Mouse (Mus musculus) lung, embryonic 16.5 days (tissue): ENCODE measurements around the gene Sfmbt1. TPM values are rescaled to one million over a fixed set of nuclear protein-coding genes. Genes with fewer than 3 reads are reported as not detected.
"Not testable (repeated sequence)": the region's sequence is repeated elsewhere in the genome, so short reads cannot be mapped to it uniquely, and the experiment has no call there.

Experiments
- ATAC-seq: fragments of 200-750 bp; cut with Nextera tagmentation; 2 replicates; pipeline ENCODE4 v1.8.0; 2017; ENCODE audit warnings: low read depth, mild to moderate bottlenecking, moderate library complexity
- H3K27ac ChIP-seq: fragments of 300-500 bp; sonication (generic); 2 replicates; pipeline ENCODE4 v1.5.1; 2014; ENCODE audit warnings: mild to moderate bottlenecking, control low read depth, low read length
- H3K27me3 ChIP-seq: fragments of 300-500 bp; sonication (generic); 2 replicates; pipeline ENCODE4 v1.6.1; 2014; ENCODE audit warnings: low read depth, low read length, mixed read lengths; ENCODE audit not compliant: control insufficient read depth, insufficient read depth
- H3K36me3 ChIP-seq: fragments of 300-500 bp; sonication (generic); 2 replicates; pipeline ENCODE4 v1.6.1; 2014; ENCODE audit warnings: low read length; ENCODE audit not compliant: control insufficient read depth, insufficient read depth
- H3K4me1 ChIP-seq: fragments of 300-500 bp; sonication (generic); replicated peaks from 2 replicates; pipeline ENCODE4 v1.6.1; 2014; ENCODE audit warnings: low read length, mixed read lengths; ENCODE audit not compliant: control insufficient read depth, insufficient read depth
- H3K4me2 ChIP-seq: fragments of 300-500 bp; sonication (generic); 2 replicates; pipeline ENCODE4 v1.6.1; 2014; ENCODE audit warnings: low read depth, low read length, control low read depth
- H3K4me3 ChIP-seq: fragments of 300-500 bp; sonication (generic); 2 replicates; pipeline ENCODE4 v1.5.1; 2014; ENCODE audit warnings: mild to moderate bottlenecking, low read length, control low read depth
- H3K9ac ChIP-seq: fragments of 300-500 bp; sonication (generic); 2 replicates; pipeline ENCODE4 v1.6.1; 2014; ENCODE audit warnings: low read length, control low read depth
- H3K9me3 ChIP-seq: fragments of 300-500 bp; sonication (generic); 2 replicates; pipeline ENCODE4 v1.6.1; 2016; ENCODE audit warnings: low read length; ENCODE audit not compliant: control insufficient read depth
- WGBS: fragments of 180-500 bp; shearing (Covaris S2); extraction: QIAGEN DNeasy Blood & Tissue Kit; methylation state at CpG from one replicate; pipeline ENCODE4 v1.1.7; 2014; 5-methylcytosine and 5-hydroxymethylcytosine counted together
- polyA plus RNA-seq: library from polyadenylated mRNA; unstranded; fragments of >200 nt; fragmentation: Nextera tagmentation; extraction: Ambion mirVana; gene quantifications from 2 replicates; pipeline ENCODE4 v1.2.1, GENCODE M21; 2015

The Sfmbt1 gene
- polyA plus RNA-seq, 1 experiment from 2014 or later: 10.6 TPM

DNA sequence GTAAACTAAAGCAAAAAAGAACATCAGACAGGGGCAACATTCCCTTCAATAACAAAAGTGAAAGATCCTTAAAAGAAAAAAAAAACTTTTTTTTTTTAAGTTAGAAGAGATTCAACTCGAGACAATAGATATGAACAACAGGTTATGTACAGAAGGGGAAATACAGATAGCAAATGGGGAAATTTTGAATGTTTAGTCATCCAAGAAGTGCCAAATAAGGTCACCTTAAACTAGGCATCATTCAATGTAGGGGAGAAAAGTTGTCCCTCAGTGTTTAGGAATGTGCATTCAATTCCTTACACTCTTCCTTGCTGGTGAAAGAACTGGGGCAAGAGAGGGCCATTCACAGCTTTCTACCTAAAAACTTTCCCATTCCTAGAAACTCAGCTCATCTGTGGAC, 880 bp upstream of the Sfmbt1 start:
- no peak overlapping the region for H3K4me3 ChIP-seq
- 0 out of 2 replicates have a peak, but pooled peaks cover 4% of the 10 kb centered on the region for H3K4me1 ChIP-seq
- H3K9ac ChIP-seq: no peak overlapping the region
- H3K36me3 ChIP-seq: no peaks in the 10 kb centered on the region
- peaks cover 10% of the 10 kb centered on the region for H3K27me3 ChIP-seq
- 81% methylated on average over 1 of the region's 1 CpGs for WGBS
- ATAC-seq: no peak
- H3K4me2 ChIP-seq: no peak overlapping the region
- no peaks in the 10 kb centered on the region for H3K9me3 ChIP-seq
- H3K27ac ChIP-seq: no peak overlapping the region

DNA sequence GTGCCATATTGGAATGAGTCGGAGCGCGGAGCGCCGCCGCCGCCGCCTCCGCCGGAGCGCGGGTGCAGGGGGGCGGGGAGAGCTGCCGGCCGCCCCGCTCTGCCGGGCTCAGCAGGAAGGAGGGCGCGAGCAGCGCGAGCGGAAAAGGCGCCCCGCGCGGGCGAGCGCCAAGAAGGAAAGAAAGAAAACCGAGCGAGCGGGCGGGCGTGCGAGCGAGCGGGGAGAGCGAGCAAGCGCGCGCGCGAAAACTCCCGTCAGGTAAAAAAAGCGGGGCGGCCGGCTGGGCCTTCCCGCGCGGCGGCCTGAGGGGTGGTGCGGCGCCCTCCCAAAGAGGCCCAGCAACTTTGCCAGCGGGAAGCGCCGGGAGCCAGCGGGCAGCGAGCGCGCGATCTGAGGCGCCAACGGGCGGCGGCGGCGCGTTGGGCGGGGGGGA, 985 bp downstream of the Sfmbt1 start:
- H3K27ac ChIP-seq: peak overlapping the region; percentile 84
- H3K4me1 ChIP-seq: 0 out of 2 replicates have a peak, but pooled peaks cover 4% of the 10 kb centered on the region
- peak; percentile 87 for ATAC-seq
- H3K36me3 ChIP-seq: no peaks in the 10 kb centered on the region
- WGBS: 0% methylated on average over 48 of the region's 68 CpGs
- H3K9ac ChIP-seq: peak overlapping the region; percentile 89
- peaks cover 10% of the 10 kb centered on the region for H3K27me3 ChIP-seq
- H3K9me3 ChIP-seq: no peaks in the 10 kb centered on the region
- peak overlapping the region; percentile 95 for H3K4me3 ChIP-seq
- H3K4me2 ChIP-seq: peak overlapping the region; percentile 96

DNA sequence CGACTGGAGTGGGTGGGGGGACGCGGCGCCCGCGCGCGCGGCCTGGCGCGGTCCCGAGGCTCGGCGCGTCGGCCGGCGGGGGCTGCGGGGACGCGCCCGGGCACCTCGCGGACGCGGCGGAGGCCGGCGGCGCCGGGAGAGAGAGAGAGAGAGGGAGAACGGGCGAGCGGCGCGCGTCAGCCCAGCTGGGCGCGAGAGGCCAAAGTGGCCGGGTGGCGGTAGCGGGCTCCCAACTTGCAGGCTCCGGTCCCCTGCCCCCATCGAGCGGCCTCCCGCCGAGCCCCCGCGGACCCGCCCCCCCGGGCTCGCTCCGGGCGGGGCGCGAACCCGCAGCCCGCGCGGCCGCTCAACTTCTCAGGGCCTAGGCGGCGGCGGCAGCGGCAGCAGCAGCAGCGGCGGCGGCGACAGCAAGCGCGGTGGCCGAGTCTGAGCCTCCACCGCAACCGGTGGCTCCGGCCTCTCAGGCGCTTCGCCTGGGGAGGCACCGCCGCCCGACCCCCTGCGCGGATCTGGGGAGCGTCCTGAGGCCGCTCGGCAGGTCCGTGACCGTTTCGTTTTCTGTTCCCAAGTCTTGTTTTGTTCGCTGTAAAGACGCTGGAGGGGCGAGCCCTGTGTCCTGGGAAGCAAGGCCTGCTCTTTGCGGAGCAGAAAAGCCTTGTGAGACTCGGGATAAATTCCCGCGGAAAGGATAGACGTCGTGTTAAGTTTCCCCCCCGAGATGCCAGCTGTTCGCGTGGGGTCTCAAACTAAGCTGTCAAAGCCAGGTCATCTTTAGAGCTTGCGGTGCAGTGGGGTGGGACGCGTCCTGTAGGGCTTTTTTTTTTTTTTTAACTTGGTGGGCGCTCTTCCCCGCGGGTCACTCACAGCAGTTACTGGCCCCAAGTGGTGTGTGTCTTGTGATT, 1.7 kb downstream of the Sfmbt1 start:
- H3K27me3 ChIP-seq: peaks cover 10% of the 10 kb centered on the region
- H3K4me3 ChIP-seq: peak overlapping the region; percentile 95
- H3K27ac ChIP-seq: peak overlapping the region; percentile 84
- peak; percentile 79 for ATAC-seq
- no peaks in the 10 kb centered on the region for H3K9me3 ChIP-seq
- WGBS: under 1% methylated on average over 65 of the region's 106 CpGs
- peak overlapping the region; percentile 96 for H3K4me2 ChIP-seq
- H3K36me3 ChIP-seq: no peaks in the 10 kb centered on the region
- 0 out of 2 replicates have a peak, but pooled peaks cover 4% of the 10 kb centered on the region for H3K4me1 ChIP-seq
- H3K9ac ChIP-seq: peak overlapping the region; percentile 89

DNA sequence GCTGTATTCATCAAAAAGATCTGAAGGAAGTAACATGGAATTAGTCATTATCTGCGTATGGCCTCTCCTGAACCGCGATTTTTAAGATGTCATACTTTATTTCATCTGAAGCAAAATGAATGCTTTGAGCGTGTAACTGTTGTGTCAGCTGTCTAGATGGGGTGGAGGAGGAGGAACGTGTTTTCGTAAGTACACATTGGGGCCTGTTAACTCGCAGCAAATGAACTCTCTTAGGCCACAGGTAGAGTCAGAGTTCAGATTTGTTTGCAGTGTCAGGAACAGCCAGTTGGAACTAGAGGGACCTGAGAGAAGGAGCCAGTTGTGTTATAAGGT, 2.3 kb downstream of the Sfmbt1 start:
- 9% methylated on average over 7 of the region's 7 CpGs for WGBS

DNA sequence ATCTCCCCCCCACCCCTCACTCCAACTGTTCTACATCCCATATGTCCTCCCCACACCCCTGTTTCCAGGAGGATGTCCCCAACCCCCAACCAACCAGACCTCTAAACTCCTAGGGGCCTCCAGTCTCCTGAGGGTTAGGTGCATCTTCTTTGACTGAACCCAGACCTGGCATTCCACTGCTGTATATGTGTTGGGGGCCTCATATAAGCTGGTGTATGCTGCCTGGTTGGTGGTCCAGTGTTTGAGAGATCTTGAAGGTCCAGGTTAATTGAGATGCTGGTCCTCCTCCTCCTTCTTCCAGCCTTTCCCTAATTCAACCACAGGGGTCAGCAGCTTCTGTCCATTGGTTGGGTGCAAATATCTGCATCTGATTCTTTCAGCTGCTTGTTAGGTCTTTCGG, 4.0 kb downstream of the Sfmbt1 start:
- not testable (repeated sequence) for H3K27ac ChIP-seq, H3K9me3 ChIP-seq, H3K4me1 ChIP-seq, H3K4me2 ChIP-seq, H3K4me3 ChIP-seq, H3K9ac ChIP-seq, H3K36me3 ChIP-seq, ATAC-seq
- 81% methylated on average over 1 of the region's 1 CpGs for WGBS
- peaks cover 10% of the 10 kb centered on the region for H3K27me3 ChIP-seq

More for the DNA sequence above, 2.3 kb downstream of the Sfmbt1 start:
- no peak overlapping the region for H3K27ac ChIP-seq
- H3K4me2 ChIP-seq: peak overlapping the region; percentile 96
- peaks cover 10% of the 10 kb centered on the region for H3K27me3 ChIP-seq
- H3K4me3 ChIP-seq: peak overlapping the region; percentile 95
- H3K36me3 ChIP-seq: no peaks in the 10 kb centered on the region
- no peak for ATAC-seq
- peak overlapping the region; percentile 89 for H3K9ac ChIP-seq
- 0 out of 2 replicates have a peak, but pooled peaks cover 4% of the 10 kb centered on the region for H3K4me1 ChIP-seq
- H3K9me3 ChIP-seq: no peaks in the 10 kb centered on the region

DNA sequence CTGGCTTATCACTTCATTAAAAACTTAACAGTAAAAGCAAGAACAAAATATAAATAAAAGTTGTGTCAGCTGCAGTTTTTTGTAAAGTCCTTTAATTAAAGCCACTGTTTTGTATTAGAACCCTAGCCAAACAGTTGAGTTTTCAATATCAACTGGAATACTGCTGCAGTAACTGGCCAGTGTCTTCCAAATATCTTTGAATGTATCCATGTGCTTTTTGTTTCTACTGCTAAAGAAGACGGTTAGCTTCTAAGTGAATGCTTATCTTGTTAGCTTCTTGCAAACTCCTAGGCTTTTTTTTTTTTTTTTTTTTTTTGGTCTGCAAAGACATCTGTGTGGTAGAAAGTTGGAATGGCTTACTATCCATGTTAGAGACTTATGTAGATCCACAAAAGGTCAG, 4.9 kb downstream of the Sfmbt1 start:
- ATAC-seq: no peak
- Histone ChIP-seq H3K4me1 (0 out of 2 replicates have a peak, but pooled peaks cover 4% of the 10 kb centered on the region), H3K27ac (no peak overlapping the region), H3K27me3 (peaks cover 8% of the 10 kb centered on the region), H3K9me3 (no peaks in the 10 kb centered on the region), H3K9ac (no peak overlapping the region), H3K4me3 (no peak overlapping the region), H3K36me3 (no peaks in the 10 kb centered on the region), H3K4me2 (no peak overlapping the region)
- 44% methylated on average over 1 of the region's 1 CpGs for WGBS

DNA sequence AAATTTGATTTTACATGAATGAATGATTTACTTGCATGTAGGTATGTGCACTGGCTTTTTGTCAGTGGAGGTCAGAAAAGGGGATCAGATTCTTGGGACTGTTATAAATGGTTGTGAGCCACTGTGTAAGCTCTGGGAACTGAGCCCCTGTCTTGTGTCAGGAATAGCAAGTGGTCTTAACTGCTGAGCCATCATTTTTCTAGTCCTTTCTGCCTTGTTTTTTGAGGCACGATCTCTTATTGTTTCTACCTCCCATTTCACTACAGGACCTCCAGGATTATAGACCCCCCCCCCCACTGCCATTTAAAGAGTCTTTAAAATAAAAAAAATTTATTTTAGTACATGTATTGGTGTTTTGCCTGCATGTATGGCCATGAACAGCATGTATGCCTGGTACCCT, 7.2 kb downstream of the Sfmbt1 start:
- H3K9me3 ChIP-seq: no peaks in the 10 kb centered on the region
- no peaks in the 10 kb centered on the region for H3K36me3 ChIP-seq
- no peak overlapping the region for H3K9ac ChIP-seq
- no peak overlapping the region for H3K4me2 ChIP-seq
- ATAC-seq: no peak
- H3K27ac ChIP-seq: no peak overlapping the region
- H3K27me3 ChIP-seq: no peaks in the 10 kb centered on the region
- no peak overlapping the region for H3K4me3 ChIP-seq
- 0 out of 2 replicates have a peak, but pooled peaks cover 3% of the 10 kb centered on the region for H3K4me1 ChIP-seq
- 79% methylated on average over 1 of the region's 1 CpGs for WGBS

DNA sequence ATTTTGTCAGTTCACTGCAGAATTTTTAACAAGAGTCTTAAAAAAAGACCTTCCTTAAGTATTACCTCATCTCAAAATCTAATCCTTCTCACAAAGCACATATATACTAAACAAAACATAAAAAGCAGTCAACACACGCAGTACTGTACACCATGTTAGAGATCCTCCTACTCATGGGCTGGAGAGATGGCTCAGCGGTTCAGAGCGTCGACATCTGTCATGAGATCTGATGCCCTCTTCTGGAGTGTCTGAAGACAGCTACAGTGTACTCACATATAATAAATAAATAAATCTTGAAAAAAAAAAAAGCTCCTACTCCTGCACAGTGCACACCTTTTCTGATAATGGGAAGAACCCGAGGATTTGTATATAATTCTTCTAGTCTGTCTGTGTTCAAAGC, 7.8 kb downstream of the Sfmbt1 start:
- 70% methylated on average over 5 of the region's 5 CpGs for WGBS
- no peaks in the 10 kb centered on the region for H3K27me3 ChIP-seq
- no peaks in the 10 kb centered on the region for H3K9me3 ChIP-seq
- H3K27ac ChIP-seq: no peak overlapping the region
- no peak overlapping the region for H3K9ac ChIP-seq
- no peaks in the 10 kb centered on the region for H3K4me1 ChIP-seq
- no peak for ATAC-seq
- H3K4me2 ChIP-seq: no peak overlapping the region
- no peaks in the 10 kb centered on the region for H3K36me3 ChIP-seq
- no peak overlapping the region for H3K4me3 ChIP-seq

DNA sequence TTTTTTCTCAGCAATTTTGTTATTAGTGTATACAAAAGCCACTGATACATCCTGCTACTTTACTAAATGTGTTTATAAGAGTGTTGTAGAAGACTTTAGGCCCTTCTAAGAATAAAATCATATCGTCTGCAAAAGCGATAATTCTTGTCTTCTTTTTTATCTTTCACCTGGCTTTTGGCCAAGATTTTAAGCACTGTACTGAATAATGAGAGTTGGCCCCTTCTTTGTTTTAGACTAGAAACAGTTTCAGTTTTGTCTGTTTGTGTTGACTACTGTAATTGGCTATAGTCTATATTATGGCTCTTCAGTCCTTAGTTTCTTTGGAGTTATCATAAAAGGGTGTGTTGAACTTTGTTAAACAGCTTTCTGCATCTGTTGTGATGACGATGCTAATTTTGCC, 17.2 kb downstream of the Sfmbt1 start:
- WGBS: 47% methylated on average over 3 of the region's 3 CpGs
- Histone ChIP-seq H3K9me3 (no peaks in the 10 kb centered on the region), H3K9ac (no peak overlapping the region), H3K36me3 (no peaks in the 10 kb centered on the region), H3K4me3 (no peak overlapping the region), H3K27ac (no peak overlapping the region), H3K4me1 (no peaks in the 10 kb centered on the region; the same call in 1 of the 2 replicates), H3K4me2 (no peak overlapping the region), H3K27me3 (no peaks in the 10 kb centered on the region)
- ATAC-seq: no peak
